Mouse (Mus musculus) embryo, embryonic 11 days (tissue): ENCODE measurements at regions not wholly inside any gene's neighbourhood (a gene's known extent, or its start where the extent isn't known, plus 50 kb on each side); places are given as distances from the start of the nearest gene placed in this dataset.

Experiments used
- DNase-seq: peaks from one replicate; pipeline ENCODE4 v3.0.0-alpha.2; 2015

DNA sequence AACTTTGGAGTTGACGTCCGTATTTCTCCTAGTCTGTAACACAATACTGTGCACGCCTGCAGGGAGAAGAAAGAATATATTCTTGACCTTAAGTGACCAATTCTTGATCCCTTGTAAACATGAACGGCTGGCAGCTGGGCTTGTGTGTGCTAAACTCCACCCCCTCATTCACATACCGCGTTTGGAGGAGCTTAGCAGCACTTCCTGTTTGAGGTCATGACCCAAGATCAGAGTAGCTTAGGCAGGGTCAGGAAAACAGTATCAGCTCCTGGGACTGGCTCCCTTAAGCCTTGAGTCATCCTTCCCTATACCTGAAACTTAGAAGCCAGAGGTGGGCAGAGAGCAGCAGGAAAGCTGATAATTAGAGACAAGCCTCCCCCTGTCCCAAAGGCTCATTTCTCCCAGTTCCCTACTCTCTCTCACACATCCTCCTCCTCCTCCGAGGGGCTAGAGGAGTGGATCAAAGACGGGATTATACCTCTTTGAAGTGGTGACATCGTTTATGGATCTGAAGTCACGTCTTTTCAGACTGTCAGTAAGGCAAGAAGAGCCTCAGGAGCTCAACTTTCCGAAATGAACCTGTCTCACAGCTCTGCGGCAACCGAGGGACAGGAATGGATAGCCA is 127.3 kb upstream of the Zfand5 start:
- DNase-seq, result peak; percentile 84

DNA sequence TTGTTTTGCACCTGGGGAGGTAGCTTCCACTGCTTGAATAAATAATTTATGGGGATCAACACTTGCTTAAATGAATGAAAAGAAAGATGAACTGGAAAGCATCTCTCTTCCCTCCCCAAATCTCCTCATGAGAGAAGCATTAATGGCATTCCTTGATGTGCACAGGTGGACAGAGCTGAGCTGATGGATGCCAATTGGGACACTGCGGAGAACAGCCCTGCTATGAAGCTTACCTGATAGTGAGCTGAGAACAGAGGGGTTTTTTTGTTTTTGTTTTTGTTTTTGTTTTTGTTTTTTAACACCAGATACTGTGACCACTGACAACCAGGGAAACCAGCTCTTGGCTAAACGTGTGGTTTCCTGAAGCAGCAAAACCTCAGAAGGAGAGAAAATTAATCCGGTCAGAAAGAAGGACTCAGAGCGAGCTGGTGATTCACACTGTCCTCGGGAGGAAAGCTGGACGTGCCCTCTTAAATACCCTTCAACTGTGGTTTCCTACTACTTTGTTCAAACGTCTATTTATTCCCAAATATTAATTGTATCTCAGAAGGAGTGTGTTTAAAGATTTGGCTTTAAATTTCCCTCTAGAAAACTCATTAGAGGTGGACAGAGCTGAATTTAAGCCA is 128.0 kb upstream of the Zfand5 start:
- DNase-seq, result no peak

DNA sequence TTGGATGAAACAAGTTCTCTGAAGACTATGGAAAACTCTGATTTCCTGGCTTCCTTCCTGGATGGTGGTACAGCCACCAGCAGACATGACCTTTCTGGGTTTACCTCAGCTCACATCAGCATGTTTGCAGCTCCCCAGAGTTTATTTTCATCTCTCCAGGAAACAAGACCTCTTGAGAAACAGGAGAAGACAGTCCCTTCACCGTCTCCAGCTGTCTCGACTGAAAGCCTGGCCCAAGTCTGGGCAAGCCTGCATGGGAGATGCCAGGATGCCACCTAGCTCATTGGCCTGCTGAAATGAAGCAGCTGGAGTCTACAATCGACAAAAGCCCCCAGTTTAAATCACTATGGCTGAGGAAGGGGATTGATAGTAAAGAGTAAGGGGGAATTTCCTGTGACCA is 131.6 kb upstream of the Zfand5 start:
- DNase-seq, result no peak

DNA sequence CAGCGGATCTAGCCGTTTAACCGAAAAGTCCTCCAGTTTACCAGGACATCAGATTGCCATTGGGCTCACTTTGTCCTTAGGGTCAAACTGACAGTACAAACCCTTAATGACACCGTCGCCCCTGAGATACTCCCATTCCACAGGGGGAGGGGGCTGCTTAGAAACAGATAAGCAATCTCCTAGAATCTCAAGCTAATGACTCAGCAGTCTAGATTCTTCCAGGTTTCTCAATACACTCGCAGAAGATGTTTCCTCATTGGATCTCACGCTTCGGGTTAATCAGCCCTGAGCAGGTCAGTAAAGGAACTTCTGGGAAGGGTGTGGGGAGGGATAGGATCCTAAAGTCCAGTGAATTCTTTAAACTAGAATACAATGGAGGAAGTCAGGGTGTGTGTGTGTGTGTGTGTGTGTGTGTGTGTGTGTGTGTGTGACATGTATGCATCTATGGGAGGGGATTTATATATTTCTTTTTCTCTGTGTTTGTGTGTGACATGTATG is 133.0 kb upstream of the Zfand5 start:
- DNase-seq, result no peak

DNA sequence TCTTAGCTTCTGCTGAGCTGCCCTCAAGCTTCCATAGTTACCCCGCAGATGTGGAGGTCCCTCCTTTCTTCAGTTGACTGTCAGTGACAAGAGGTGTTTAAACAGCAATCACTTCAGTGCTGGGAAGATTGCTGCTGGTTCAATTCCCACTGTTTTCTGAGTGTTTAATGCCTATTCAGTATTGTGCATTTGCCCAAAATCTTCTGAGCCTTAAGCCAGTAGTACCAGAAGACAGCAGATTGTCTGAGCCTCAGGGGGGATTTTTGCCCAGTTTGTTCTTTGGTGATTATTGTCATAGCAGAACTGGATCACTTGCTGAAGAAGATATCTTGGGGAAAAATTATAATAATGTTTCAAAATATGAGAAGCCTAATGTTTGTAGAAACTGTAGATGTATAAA is 135.3 kb upstream of the Zfand5 start:
- DNase-seq, result no peak

DNA sequence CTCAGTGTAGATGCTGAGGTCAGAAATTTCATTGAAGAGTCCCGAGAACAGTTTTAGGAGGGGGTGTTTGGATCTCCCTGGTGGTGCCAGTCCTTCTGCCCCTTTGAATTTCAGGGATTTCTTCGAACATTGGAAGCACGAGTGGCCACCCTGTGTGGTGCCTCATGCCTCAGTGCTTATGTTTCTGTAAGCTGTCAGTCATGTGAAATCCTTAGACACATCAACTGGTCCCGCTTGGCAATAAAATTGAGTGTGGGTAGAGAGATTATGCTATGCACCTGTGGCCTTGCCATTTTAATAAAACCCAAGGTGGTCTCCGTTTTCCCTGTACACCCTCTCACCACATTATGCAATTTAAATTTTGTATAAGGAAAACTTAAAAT is 136.1 kb upstream of the Zfand5 start:
- DNase-seq, result no peak

DNA sequence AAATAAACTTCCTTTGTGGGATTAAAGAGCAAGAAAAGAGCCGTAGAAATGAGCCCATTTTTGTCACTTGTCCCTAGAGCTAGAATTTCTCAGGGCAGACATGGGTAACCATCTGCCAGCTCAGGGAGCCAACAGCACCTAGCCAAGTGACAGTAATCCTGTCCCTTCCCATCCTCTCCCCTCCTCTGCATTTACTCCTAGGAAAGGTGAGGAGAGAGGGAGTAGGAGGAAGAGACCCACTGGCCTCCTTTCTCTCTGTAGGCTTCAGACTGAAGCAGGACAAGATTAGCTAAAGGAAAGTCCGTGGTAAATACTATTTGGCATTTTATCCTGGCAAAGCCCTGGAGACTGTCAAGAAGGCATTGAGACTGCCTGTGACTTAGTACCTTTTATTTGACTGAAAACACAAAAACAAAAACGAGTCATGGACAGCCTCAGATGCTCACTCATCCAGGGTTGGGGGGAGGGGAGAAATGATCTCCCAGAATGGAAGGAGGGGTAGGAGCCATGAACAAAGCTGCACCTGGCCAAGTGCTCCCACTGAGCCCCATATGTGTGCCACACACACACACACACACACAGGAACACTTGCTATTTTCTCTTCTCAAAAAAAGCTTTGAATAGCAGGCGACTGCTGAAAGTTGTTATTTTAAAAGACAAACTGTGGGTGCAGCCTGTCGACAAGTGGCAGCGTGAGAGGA is 136.6 kb upstream of the Zfand5 start:
- peak; percentile 16 for DNase-seq

DNA sequence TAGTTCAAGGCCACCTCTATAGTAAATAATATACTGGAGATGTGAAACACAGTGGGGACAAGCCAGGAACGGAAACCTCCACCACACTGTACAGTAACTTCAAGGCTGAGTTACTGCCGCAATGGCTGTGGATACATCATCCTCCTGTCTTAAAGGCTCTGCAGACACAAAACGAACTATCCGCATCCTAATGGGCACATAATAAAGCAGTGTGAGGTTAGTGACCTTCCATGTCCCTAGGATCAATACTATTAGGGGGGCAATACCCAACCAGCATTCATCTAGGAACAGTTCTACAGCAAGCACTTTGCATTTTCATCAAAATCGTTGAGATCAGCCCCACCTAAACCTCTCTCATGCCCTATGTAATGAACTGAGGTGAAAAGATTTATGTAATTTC is 142.4 kb upstream of the Zfand5 start:
- DNase-seq, result no peak

DNA sequence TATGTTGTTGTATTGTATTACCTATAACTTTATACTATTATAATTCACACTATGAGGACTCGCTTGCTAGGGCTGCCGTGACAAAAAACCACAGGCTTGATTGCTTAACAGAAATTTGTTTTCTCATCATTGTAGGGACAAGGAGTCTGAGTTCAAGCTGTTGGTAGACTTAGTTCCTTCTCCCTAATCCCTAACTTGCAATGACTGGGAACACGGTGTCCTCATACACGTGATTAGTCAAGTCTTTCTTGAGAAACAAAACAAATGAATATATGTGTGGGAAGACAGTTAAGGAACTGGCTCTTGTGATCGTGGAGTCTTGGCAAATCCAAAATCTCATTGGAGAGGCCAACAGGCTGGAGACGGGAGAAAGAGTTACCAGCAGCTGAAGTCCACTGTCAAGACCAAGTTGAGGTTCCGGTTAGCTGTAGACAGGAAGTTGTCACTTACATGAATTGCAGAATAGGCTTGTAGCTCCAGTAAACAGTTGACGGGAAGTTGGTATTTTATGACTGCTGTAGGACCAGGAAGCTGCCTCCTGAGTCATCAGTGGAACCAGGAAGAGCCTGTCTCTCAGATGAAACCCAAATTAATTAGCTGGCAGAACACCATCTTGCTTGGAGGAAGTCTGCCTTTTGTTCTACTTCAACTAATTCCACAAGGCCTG is 144.9 kb upstream of the Zfand5 start:
- no peak for DNase-seq

DNA sequence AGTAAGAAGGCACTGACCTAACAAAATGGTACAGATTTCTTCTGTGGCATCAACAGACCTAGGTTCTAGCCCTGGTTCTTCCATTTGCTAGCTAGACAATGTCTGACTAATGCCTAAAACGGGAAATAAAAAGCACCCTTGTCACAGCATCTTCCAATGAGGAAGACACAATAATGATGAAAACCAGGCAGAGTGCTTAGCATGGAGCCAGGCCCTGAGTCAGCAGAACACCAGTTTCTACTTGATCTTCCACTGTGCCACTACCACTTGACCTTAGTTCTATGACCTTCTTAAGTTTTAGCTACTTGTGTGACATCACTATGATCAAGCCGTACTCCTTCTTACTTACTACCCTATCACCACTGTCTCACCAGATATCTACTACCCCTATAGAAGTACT is 145.4 kb upstream of the Zfand5 start:
- no peak for DNase-seq

DNA sequence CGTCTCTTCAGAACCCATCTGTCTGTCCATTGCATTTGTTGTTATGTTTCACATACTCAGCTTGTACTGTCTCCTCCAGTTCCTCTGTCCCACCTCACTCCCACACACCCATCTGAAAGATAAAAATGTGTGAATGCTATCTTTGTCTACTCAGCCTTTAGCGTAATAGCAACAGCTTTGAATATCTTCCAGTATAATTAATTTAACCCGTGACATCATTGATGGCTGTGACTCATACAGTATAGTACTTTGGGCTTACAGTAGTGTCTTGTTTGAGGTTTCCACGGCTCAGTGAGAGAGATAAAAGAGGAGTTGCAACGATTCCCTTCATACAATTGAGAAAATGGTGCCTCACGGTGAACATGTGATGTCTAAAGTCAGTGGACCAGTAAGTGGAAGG is 152.6 kb upstream of the Zfand5 start:
- no peak for DNase-seq

DNA sequence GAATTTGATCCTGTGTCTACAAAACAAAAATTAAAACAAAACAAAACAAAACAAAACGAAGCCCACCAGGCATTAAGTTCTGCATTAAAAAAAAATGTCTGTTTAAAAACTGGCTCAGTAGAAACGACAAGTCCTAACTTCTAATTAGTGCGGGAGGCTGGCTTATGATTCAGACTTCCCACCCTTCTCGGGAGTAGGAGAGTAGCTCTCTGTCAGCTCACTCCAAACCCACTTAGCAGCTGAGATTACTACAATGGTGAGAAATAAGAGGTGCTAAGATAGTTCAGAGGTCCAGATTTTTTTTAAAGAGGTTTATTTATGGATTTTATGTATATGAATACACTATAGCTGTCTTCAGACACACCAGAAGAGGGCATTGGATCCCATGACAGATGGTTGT is 153.3 kb upstream of the Zfand5 start:
- DNase-seq, result no peak

DNA sequence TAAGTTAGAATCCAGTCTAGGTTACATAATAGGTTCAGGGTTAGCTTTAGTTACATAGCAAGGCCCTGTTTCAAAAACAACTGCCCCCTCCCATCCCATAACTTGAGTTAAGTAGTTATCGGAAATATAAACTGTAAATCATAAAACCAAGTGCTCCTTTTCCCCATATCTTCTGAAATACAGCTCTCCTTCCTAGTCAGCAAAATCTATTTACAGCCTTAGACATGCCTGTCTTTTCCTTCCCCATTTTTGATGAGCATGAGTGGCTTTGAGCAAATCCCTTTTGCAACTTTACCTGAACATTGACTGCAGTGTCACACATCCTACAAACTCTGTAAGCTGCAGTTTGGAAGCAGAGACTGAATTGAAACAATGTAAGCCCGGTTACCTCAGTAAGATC is 156.4 kb upstream of the Zfand5 start:
- DNase-seq, result no peak

DNA sequence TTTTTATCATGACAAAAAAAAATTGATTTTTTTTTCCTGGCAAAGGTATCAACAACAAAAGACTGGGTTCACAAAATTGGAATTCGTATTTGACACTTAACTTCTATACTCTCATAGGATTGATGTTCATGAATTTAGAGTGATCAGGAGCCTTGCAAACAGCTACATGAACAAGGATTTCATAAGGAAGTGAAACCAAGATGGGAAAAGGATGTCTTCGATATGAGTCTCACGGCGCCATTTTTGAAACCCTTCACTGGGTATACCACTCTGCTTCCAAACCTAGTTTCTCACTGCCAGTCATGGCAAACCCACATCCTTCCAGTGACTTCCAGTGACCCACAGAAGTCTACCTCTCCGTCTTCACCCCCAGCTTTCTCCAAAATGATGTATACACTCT is 157.8 kb upstream of the Tmc1 start:
- DNase-seq, result no peak

DNA sequence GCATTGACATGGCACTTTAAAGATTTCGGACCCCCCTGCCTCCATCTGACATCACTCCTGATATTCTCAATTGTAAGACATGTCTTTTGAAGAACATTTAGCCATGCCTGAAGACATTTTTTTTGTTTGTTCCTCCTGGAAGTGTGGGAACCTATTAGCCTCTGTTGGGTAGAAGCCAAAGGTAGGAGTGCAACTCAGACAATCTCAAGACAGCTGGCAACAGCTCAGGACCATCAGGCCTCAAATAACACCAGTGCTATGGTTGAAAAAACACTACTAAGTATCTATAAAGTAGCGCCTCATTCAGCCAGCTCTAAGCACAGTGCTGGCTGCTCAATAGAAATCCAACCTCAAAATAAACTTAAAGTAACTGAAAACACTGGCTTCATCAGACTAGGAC is 154.3 kb upstream of the Tmc1 start:
- no peak for DNase-seq

DNA sequence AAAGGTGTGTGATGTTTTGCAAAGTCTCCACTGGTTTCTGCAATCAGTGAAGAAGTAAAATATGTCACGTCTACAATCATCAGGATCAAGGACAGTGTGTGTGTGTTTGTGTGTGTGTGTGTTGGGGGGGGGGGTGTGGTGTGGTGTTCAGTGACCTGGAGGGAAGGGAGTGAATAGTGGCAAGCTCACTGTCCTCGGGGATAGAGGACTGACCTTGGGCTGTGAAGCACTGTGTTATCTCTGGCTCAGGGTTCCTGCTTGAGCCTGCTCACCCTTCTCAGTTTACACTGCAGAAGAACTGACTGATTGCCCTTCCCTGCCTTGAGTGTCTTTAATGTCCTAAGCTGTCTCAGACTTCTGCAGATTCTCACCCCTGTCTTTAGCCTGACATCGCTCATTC is 153.7 kb upstream of the Tmc1 start:
- DNase-seq, result no peak

DNA sequence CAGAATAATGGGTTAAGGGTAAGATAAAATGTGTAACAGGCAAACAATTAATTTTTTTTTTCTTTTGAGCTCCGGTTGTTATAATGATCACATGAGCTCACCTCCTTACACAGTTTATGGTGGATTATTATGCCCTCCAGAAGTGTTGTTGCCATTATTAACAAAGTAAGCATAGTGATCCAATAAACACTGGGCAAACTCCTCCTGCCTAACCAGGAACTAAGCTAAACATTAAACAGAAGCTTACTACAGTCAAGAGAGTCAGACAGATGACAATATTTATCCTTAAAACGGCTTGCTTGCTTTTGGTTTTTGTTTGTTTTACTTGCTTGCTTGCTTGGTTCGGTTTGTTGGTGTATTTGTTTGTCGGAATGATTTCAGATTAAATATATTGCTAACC is 153.3 kb upstream of the Tmc1 start:
- no peak for DNase-seq

DNA sequence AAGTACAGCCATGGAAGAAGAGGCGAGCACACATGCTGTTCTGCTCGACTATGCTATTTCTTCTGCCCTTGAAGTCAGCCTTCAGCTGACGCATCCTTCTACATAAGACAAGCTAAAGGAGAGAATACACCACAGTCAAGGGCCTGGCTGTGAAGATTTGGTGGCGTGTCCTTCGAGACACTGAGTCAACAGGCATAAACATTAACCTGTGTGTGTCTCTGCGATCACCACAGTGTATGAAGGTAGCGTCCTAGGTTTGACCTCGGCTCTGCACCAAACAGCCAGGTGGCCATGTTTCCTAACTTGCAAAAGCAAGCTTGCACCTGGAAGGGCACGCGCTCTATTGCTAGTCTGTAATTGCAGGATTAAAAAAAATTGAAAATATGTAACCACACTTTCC is 152.8 kb upstream of the Tmc1 start:
- no peak for DNase-seq

DNA sequence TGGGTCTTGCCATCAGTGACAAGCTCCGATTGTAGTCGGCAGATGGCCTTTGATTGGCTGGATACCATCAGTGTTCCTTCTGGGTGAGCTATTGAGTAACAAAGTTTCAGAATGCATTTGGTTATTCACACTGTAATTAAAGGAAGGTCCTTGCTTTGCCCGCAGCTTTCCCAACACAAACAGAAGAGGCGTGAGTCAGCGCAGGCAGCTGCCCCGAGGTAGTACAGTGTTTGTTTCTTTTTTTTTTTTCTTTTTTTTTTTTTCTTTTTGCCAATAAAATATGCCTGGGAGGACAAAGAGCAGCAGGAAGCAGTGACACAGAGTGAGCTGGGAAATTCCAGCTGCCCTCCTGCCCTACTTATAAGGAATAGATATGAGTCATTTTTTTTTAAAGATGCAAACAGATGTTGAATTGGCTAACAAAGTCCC is 152.3 kb upstream of the Tmc1 start:
- peak; percentile 3 for DNase-seq

DNA sequence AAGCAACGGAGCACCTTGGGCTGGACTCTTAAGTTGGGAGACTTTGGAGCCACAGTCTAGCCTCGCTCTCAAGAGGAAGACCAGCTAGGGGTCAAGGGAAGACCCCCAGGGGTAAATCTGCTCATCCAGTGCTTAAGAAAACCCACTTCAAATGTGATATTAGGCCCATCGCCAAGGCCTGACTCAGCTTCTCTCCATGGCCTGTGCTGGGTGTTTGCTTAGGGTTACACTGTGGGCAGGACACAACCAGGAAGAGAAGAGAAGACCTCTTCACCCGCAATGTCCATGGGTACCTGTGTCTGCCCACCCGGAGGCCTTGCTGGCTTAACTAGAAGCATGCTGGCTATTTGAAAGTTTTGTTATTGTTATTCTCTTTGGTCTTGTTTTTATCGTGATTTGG is 151.0 kb upstream of the Tmc1 start:
- DNase-seq, result no peak

DNA sequence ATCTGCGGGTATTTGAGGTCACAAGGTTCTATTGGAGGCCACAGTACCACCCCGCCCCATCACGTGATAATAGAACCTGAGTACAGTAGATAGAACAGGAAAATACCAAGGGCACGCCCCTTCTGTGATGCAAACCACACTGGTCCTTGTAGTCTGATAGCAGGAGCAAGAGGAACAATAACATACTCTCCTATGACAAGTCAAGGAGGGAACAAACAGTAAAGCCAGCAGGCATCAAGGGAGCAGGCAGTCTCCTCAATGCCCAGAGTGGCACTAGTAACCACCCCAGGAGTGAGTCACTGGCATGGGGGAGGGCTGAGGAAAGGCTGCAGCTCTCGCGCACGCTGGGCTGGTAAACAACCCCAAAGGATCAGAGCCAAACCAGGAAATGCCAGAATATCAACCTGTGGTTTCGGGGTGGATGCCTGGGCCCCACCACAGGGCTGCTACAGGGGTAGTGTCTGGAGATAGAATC is 150.5 kb upstream of the Tmc1 start:
- no peak for DNase-seq

DNA sequence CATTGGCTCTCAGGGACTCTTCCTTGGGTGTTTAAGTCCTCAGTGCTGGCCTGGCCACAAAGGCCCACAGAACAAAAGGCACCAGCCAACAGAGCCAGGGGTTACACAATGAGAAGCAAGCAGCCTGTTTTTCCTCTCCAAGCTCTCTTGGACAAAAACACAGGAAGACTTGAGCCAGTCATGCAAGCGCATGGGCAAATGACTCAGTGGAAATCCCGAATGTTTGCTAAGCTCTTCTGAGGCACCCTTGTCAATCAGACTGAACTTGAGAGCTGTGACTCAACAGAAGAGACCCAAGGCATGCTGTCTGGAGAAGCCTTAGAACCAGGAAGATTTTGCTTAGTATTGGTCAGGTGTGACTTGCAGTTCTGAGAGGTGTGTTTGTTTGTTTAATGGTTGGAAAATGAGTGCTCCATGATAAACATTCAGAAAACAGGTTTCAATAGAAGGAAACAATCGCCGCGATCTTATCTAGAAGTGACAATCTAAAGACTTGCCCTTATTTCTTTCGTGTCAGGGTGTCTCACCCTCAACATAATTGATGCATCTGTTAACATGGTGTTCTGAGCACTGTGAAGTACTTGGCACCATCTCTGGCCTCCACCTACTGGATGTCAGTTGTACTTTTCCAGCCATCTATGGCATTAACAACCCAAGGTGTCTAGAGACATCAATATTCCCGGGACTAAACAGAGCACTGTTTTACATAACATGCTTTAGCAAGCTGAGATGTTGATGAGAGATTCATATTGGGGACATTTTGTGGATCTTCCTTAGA is 124.0 kb upstream of the Tmc1 start:
- DNase-seq, result no peak

DNA sequence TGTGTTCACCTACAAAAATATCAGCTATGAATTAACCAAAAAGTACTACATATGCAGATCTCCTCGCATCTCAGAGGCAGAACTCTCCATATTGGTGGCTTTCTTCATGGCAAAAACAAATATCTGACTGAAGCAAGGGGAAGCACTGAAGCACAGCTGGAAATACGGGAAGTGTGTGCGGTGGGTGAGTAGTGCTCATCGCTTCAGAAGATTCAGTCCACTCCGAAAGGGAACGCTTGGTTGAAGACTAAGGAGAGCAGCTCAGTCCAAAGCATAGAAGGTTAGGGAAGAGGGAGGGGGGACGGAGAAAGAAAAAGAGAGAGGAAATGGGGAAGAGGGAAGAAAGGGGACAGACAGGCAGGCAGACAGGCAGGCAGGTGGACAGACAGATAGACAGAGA is 114.4 kb upstream of the Tmc1 start:
- DNase-seq, result no peak
